Mouse (Mus musculus) gastrocnemius, postnatal 25 days (tissue): ENCODE data around the gene Gm20878. TPM values are rescaled to one million over a fixed set of nuclear protein-coding genes. Genes with fewer than 3 reads are reported as not detected.
"Not testable (repeated sequence)": the region's sequence is repeated elsewhere in the genome, so short reads cannot be mapped to it uniquely, and the experiment has no call there.

Experiments
- DNase-seq: peaks from one replicate; pipeline ENCODE4 v3.0.0; 2022
- long read RNA-seq, 2 experiments: library from polyadenylated mRNA; stranded (forward); transcript quantifications; one replicate each; pipeline ENCODE4 v2.0.0; 2021
- total RNA-seq, 2 experiments: library from RNA; stranded (reverse); gene quantifications; 1 replicate in 1 of 2; 2 replicates in 1 of 2; pipeline ENCODE4 v1.2.3; 2021

Gene Gm20878
- total RNA-seq: under 1 TPM; 0.82 to 0.99 TPM
- long read RNA-seq, experiment 1: 0 reads
- long read RNA-seq, experiment 2: 0 reads

DNA sequence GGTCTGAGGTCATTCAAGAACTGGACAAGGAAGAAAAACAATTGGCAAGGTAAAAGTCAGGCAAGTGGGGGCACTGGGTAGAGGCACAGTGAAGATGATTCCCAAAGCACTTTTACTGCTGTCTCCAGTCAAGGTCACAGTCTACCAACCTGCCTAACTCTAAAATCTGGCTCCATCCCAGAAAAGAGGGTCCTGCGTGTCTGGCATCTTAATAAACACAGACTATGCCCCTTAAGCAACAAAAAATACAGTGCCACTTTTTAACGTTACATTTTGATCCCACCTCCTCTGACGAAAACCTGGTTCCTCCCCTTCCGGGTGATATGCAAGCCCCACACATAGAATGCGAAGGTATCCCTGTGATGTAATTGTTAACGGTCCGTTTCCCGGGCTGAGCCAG, at the start of gene Gm20878:
TSS of gene Gm20878 (plus strand) at position 301 of the 400 bp plus-strand sequence.
- not testable (repeated sequence) for DNase-seq

DNA sequence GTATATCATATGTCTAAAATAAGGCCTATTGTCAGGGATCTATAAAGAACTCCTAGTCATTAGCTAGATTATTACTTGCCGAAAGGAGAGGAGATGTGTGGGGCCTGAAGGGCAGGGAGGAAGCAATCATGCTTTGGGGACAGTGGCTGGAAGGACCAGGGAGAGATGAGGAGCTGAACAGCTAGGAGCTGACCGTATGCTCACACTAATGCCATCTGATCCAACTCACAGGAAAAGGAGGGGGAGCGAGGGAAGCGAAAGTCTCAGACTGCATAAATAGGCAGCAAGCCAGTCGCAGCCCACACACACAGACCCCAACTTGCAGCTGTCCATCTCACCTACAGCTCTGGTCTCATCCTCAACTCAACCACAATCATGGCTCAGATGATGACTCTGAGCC, 38.1 kb upstream of the Gm20878 start, which contains the start of gene Gm21541:
TSS of gene Gm21541 (plus strand) at position 301 of the 400 bp plus-strand sequence.
- DNase-seq: not testable (repeated sequence)

- not testable (repeated sequence) for DNase-seq
Measured at GRCm38 (mm10) chr4:41965758-41966157, 24.4 kb downstream of the Gm20878 start, which contains the start of gene Fam205a4. TSS of gene Fam205a4 (plus strand) at chr4:41966058.

Other genes with a start within 250 kb of the Gm20878 start
- gene Cntfr, start 244.5 kb upstream of the Gm20878 start, total RNA-seq: 10 to 100 TPM; 33.5 to 34.7 TPM
- gene Il11ra1, start 241.6 kb upstream of the Gm20878 start, total RNA-seq: 10 to 100 TPM; 37.2 to 42.1 TPM
- gene Rpp25l, start 228.0 kb upstream of the Gm20878 start, total RNA-seq: 10 to 100 TPM; 43.2 to 46.9 TPM
- gene Dctn3, start 218.4 kb upstream of the Gm20878 start, total RNA-seq: 10 to 100 TPM; 38.5 to 40.6 TPM
- gene Arid3c, start 210.4 kb upstream of the Gm20878 start, total RNA-seq: not detected
- 10 to 100 TPM; 33.6 to 36.1 TPM for gene Galt, start 186.3 kb upstream of the Gm20878 start, total RNA-seq
- gene Sigmar1, start 185.4 kb upstream of the Gm20878 start, total RNA-seq: 10 to 100 TPM in 1 of 2 experiments, 1 to 10 TPM in 1; 8.4 to 11.9 TPM
- gene Ccl27a, start 167.3 kb upstream of the Gm20878 start, total RNA-seq: 10 to 100 TPM; 19.6 to 24.2 TPM
- gene Gm21541, start 38.0 kb upstream of the Gm20878 start, total RNA-seq: not detected
- gene Fam205a4, start 24.5 kb downstream of the Gm20878 start, total RNA-seq: not detected
- gene Gm21093, start 93.2 kb downstream of the Gm20878 start, total RNA-seq: not detected
- gene Gm3893, start 149.6 kb downstream of the Gm20878 start, total RNA-seq: not detected
- gene Gm13304, start 173.2 kb downstream of the Gm20878 start, total RNA-seq: 10 to 100 TPM in 1 of 2 experiments, 1 to 10 TPM in 1; 8.2 to 14.6 TPM
- 1 to 10 TPM in 1 of 2 experiments, not detected in 1; 1.1 TPM for gene Gm13306, start 211.9 kb downstream of the Gm20878 start, total RNA-seq
- under 1 TPM in 1 of 2 experiments, not detected in 1; 0.84 TPM for gene Gm13305, start 227.0 kb downstream of the Gm20878 start, total RNA-seq